Mouse (Mus musculus): ENCODE results near the gene Nbea.

The Nbea gene

DNA sequence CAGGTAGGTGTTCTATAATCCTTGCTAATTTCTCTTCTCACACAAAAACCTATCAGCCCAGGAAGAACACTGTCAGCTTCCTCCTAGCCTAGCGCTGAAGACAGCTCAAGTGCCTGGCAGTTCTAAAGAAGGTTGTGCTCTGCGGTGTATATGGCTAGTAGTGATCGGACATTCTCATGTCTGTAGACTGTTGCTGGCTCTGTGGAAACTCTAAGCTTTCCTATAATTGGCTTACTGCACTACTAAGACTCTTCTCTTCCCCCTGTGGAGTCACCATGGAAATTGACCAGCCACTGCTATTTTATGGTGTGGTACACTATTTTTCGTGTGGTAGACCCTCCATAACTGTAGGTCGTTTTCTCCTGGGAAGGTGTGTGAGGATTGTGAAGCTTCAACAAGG is 441.3 kb downstream of the Nbea start:
- no peak for DNase-seq

- DNase-seq, result no peak
These were observed 442.1 kb downstream of the Nbea start for GRCm38 (mm10) chr3:55741428-55741827.

- no peak for DNase-seq
These were observed 449.8 kb downstream of the Nbea start for GRCm38 (mm10) chr3:55733665-55734064.

- DNase-seq, result no peak
These were observed 453.0 kb downstream of the Nbea start for GRCm38 (mm10) chr3:55730549-55730948.

DNA sequence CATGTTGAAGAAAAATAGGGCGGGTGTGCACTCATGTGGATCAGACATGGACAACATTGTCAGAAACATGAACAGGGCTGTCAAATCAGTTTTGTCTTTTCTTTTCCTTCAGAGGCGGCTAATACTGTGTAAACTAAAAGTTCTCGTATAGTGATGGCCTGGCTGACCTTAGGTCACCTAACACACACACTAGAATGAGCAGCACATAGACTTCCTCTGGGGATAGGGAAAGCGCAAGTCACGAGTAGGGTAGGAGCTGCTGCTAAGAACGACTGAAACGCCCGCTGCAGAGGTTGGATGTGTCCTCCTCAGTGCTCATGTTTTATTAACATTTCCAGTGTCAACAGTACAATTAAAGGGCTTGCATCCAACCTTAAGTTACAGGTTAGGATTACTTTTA is 453.4 kb downstream of the Nbea start:
- no peak for DNase-seq

DNA sequence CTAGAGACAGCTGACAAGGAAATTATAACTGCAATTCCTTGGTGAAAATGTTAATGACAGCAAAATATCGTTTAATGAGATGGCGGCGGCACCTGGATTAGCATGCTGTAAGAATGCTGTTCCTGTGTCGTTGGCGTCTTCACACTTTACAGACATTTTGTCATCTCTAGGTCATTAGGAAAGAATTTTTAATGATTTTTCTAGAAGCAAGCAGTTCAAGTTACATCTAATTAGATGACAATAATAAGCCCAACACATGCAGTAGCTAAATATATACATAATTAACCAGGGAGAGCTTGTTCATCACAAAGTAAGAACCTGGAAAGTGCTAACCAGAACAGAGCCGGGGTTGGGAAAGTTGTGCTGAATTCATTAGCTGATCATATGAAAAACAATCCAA is 469.2 kb downstream of the Nbea start:
- DNase-seq, result no peak

GRCm38 (mm10) chr3:55713856-55714255 is 469.6 kb downstream of the Nbea start:
- no peak for DNase-seq

- DNase-seq, result no peak
These were observed 473.2 kb downstream of the Nbea start for GRCm38 (mm10) chr3:55710300-55710699.

DNA sequence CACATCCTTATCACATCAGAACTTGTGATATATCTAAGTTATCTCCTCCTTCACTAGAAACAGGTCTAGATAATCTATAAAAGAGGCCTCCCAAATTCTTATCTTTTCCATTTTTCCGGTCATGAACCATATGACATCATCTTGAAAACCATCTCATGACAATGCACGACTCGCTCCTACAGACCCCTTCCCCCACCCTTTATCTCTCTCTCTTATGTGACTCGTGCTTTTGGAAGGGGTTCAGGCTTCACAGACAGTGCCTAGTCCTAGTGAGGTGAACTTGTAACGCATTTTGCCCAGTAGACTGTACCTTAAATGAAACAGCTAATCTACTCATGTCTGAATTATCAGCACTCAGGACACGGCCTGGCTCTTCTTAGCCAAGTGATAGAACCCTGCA is 481.9 kb downstream of the Nbea start:
- DNase-seq, result no peak

- DNase-seq, result no peak
These were observed 486.3 kb downstream of the Nbea start for GRCm38 (mm10) chr3:55697174-55697573.

DNA sequence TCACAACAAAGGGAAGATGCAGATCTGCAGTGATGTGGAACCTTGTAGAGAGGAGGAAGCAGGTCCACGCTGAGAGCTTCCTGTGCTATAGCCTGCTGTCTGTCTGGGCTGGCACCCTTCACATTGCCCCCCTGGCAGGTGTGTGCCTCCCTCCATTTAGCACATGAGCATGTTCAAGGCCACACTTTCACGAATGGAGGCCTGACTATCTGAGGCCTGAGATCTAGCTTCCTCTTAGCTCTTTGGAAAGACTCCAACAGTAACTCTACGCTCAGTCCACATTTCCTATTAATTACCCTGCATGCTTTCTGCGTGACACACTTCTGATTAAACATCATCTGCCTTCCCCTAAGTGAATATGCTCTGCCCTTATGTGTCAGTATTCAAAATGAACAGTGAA is 490.4 kb downstream of the Nbea start:
- DNase-seq, result no peak

- DNase-seq, result no peak
These were observed 495.4 kb downstream of the Nbea start for GRCm38 (mm10) chr3:55688098-55688497.

DNA sequence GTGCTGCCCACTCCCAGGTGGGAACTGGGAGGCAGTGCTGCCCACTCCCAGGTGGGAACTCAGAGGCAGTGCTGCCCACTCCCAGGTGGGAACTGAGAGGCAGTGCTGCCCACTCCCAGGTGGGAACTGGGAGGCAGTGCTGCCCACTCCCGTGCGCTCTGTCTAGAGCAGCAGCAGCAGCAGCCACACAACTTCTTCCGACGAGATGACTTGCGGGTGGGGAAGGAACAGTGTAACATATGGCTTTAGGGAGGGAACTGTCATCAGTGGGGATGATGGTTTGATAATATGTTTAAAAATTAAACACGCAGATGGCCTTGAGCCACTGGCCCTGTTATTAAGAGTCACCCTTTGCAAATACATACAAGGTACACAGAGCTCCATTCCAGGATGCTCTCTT is 496.5 kb downstream of the Nbea start:
- DNase-seq, result no peak

DNA sequence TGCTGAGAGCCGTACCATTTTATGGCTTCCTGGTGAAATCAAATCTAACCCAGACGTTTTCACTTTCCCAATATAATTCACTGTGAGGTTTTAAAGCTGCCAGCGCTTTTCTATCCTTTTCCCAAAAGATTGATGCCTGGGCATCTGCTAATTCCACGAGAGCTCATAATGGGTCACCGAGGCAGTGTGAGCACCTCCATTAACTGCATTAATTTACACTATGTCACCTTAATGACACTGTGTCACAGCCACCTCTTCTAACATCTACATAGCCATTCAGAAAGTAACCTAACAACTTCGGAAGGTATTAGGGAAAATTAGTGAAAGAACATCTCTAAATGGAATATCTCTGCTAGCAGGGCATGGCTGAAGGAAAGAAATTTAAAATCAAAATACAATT is 497.9 kb downstream of the Nbea start:
- DNase-seq, result no peak

GRCm38 (mm10) chr3:55684892-55685291 is 498.6 kb downstream of the Nbea start:
- no peak for DNase-seq

- DNase-seq, result no peak
These were observed 505.8 kb downstream of the Nbea start for GRCm38 (mm10) chr3:55677691-55678090.

DNA sequence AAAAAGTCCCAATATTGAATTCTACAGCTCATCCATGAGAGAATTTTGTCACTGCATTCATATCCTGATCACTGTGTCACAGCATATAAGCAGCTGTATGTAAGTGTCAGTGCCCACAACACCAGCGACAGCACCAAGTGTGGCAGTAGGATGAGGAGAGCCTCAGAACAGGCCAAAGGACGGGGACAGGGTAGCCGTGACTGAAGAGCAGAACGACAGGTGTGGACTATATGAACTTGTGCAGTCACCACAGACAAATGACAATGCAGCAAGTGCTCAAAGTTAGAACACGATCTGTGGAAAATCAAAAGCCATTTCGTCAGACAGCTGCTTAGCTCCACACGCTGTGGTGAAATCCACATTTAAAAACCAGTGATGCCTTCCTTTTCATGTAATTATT is 509.3 kb downstream of the Nbea start:
- no peak for DNase-seq

GRCm38 (mm10) chr3:55667048-55667447 is 516.5 kb downstream of the Nbea start:
- no peak for DNase-seq

GRCm38 (mm10) chr3:55665928-55666327 is 517.6 kb downstream of the Nbea start:
- no peak for DNase-seq

DNA sequence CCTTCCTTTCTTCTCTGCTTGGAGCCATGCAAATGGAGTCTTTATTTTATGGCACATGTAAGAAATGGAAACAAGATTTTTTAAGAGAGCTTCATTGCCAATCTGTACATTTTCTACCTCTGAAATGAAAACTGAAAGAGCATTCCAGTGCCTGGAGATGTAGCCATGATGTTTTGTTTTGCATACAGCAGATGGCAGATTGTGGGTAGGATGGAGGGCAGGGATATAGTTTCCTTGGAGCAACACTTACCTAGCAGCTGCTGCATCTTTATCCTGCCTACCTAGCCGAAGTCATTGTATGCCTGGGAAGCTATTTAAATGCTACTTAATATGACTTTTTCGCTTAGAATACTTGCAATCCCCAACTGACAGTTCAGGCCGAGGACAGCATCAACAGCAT is 518.8 kb downstream of the Nbea start:
- no peak for DNase-seq

DNA sequence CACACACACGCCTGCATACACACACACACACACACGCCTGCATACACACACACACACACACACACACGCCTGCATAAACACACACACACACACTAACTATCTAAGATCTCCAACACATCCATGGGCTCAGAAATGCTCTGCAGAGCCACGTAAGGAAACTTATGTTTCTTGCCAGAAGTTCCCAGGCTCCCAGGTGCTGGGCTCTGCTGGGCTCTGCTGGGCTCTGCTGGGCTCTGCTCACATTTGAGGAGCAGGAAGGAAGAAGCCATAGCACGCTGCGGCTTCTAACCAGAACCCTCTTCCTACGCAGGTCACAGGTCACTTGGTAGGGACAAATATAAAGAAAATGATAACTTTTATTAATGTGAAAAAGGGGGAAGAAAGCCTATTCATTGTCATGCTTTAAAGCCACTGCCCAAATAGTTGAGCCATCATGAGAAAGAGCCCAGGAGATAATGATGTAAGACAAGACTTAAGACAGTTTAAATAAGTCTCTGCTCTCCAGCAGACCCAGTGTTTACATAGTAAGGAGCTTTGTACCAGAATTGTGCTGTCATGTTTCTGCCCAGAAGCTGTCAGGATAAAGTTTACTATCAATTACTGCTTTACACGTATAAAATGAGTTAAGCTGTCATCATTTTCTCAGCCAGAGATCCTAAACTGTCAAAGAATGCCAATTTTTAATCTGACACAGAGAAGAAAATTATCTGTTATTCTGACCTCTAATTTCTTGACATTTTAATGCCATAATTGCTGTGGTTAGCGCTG is 521.6 kb downstream of the Nbea start:
- DNase-seq, result no peak

- DNase-seq, result no peak
These were observed 523.2 kb downstream of the Nbea start for GRCm38 (mm10) chr3:55660261-55660838.

GRCm38 (mm10) chr3:55659558-55660215 is 523.8 kb downstream of the Nbea start:
- no peak for DNase-seq

- DNase-seq, result no peak
These were observed 531.2 kb downstream of the Nbea start for GRCm38 (mm10) chr3:55652321-55652720.

Measured in B cell, adult 2 months (primary cell).